In the genomic region with DNA sequence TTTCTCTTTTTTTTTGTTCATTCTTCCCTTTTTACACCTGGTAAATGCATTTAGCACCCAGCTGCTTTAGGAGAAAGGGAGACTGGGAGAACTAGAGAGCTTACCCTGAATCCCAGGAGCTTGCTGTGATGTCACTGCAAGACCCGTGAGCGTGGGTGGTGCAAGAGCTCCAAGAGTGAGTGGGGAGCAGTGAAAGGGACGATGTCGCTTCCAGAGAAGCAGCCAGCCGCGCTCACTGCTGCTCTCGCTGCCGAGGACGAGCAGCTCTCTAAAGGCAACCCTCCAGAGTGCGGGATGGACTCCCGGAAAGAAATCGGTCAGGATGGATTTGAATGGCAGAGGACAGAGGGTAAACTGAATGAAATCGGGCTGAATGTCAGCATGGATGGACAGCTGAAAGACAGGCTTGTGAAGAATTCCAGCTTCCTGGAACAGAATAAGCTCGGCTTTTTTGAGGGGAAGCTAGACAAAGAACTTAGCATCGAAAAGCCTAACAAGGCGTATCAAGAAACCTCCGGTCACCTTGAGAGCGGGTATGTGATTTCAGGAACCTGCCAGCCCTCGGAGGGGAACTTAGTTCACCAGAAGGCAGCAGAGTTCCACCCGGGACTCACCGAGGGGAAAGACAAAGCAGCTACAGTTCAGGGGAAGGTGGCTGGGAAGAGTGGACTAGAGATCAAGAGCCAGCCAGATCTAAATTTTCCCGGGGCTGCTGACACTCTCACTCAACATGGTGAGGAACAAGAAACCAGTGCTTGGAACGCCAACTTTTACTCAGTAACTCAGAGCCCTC, we compare ENCODE assay signal across 10 mouse cellular contexts.
A peak's percentile ranks its signal among the peaks of the same experiment; 100 is the strongest.
DNase-seq lines count a peak whose midpoint lies in the region; ATAC-seq and TF ChIP-seq lines count a peak whose summit lies in the region.
"Had no signal": no experiment of that assay in that cellular context is flagged by ENCODE, and none has a peak within 500 bp of the region (broad histone marks: within the 10 kb centered on the region; RNA-seq: fewer than 3 reads in every experiment).

No protein-coding gene starts in this region.

- peak; percentile 63 for ATAC-seq in forebrain, postnatal 0 days

- no peaks in the 10 kb centered on the region for H3K9me3 ChIP-seq in forebrain, postnatal 0 days (ENCODE audit: low read length)

- H3K4me3 ChIP-seq in forebrain, postnatal 0 days (ENCODE audit: low read depth, low read length): peak overlapping the region; percentile 51
- H3K4me3 ChIP-seq in layer of hippocampus, adult 2 months: peak overlapping the region; percentile 64
- H3K4me3 ChIP-seq: myocyte had no signal

- no peaks in the 10 kb centered on the region for H3K36me3 ChIP-seq in forebrain, postnatal 0 days (ENCODE audit: insufficient read depth)

- H3K27me3 ChIP-seq in forebrain, postnatal 0 days (ENCODE audit: insufficient read depth, low read length): no peaks in the 10 kb centered on the region
- H3K27me3 ChIP-seq: CH12.LX had no signal

- H3K4me2 ChIP-seq in forebrain, postnatal 0 days (ENCODE audit: low read depth): peak overlapping the region; percentile 76

- 6% methylated on average over 23 of the region's 23 CpGs for WGBS in forebrain, postnatal 0 days

- H3K4me1 ChIP-seq in forebrain, postnatal 0 days (ENCODE audit: insufficient read depth): peaks cover 30% of the 10 kb centered on the region

- peak; percentile 29 for DNase-seq in kidney, postnatal 10 days
- no peak for DNase-seq in kidney, adult 18-20 months
- peak; percentile 82 for DNase-seq in forebrain, postnatal 0 days
- DNase-seq in layer of hippocampus, adult 2 months (ENCODE audit: low spot score in 2 of 2): peak; percentile 76 to 86
- peak; percentile 33 for DNase-seq in neural tube, embryonic 10.5 days (ENCODE audit: extremely low spot score, low spot score)
- no peak for DNase-seq in lung, postnatal 10 days
- DNase-seq in gastrocnemius, adult 8-10 months (ENCODE audit: low spot score in 2 of 2): no peak
- DNase-seq in gastrocnemius, postnatal 10 days: no peak

- peak overlapping the region; percentile 71 for H3K9ac ChIP-seq in forebrain, postnatal 0 days

- no peak for TF ChIP-seq CTCF in forebrain, postnatal 0 days (IDR thresholded peaks at IDR 0.05; ENCODE audit: low read depth)
- TF ChIP-seq CTCF in layer of hippocampus, adult 2 months (conservative IDR thresholded peaks at IDR 0.05): no peak

- H3K27ac ChIP-seq in forebrain, postnatal 0 days (ENCODE audit: low read depth, low read length): peak overlapping the region; percentile 87
- peak overlapping the region; percentile 97 for H3K27ac ChIP-seq in layer of hippocampus, adult 2 months

Comparison
In these comparisons a context has a peak if more than half of its experiments do, and no peak if none do; other contexts are left out.
1. DNase-seq: peak in kidney, postnatal 10 days (single experiment), forebrain, postnatal 0 days (single experiment), layer of hippocampus, adult 2 months (2 of 2) and neural tube, embryonic 10.5 days (single experiment); none in kidney, adult 18-20 months (single experiment), lung, postnatal 10 days (single experiment), gastrocnemius, adult 8-10 months (0 of 2) and gastrocnemius, postnatal 10 days (single experiment).